Mouse (Mus musculus) CH12F3 (cell line): ENCODE results near the gene St13.

Source experiments
- in situ Hi-C: fragments of 300-500 bp; cut with MboI; formaldehyde crosslinking; loops from 2 replicates; pipeline ENCODE4 v1.14.3; 2020; ENCODE audit warnings: low sequenced_read_pairs

Gene St13

GRCm38 (mm10) chr15:81366241-81366640 lies 33.6 kb downstream of the St13 start:
- in situ Hi-C loops: no loop called here

DNA sequence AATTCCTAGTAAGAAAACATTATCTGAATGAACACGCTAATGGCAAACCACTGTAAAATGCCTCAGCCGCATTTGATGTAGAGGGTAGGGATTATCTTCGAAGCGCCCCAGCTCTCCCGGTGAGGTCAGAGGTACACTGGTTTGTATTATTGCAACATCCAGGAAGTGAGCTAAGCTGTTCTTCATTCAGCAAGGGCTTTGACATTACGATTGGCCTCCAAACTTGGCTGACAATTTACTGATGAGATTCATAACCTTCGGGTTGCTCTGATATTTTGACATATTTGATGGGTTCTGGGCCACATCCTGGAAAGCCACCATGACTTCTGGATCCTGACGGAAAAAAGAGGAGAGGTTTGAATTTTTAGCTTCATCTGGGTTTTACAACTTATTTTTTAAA lies 34.6 kb downstream of the St13 start:
- in situ Hi-C loops: no loop called here

- in situ Hi-C loops: no loop called here
Measured at GRCm38 (mm10) chr15:81364271-81364670, 35.6 kb downstream of the St13 start.

- in situ Hi-C loops: no loop called here
Measured at GRCm38 (mm10) chr15:81362501-81362900, 37.4 kb downstream of the St13 start.

GRCm38 (mm10) chr15:81361417-81362015 lies 38.4 kb downstream of the St13 start:
- in situ Hi-C loops: no loop called here

DNA sequence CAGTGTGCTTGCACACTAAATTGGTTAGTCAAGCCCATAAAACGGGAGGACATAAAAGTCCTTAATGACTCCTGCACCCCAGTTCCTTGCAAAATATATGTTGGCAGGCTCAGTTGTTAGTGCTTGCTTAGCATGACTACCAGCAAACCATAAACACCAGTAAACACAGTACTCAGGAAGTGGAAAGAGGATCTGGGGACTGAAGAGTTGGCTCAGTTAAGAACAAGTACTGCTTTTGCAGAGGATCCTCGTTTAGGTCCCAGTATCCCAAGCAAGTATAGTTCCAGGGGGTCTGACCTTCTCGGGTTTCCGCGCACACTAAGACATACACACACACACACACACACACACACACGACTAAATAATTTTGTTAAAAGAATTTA lies 38.9 kb downstream of the St13 start:
- in situ Hi-C loops: no loop called here

DNA sequence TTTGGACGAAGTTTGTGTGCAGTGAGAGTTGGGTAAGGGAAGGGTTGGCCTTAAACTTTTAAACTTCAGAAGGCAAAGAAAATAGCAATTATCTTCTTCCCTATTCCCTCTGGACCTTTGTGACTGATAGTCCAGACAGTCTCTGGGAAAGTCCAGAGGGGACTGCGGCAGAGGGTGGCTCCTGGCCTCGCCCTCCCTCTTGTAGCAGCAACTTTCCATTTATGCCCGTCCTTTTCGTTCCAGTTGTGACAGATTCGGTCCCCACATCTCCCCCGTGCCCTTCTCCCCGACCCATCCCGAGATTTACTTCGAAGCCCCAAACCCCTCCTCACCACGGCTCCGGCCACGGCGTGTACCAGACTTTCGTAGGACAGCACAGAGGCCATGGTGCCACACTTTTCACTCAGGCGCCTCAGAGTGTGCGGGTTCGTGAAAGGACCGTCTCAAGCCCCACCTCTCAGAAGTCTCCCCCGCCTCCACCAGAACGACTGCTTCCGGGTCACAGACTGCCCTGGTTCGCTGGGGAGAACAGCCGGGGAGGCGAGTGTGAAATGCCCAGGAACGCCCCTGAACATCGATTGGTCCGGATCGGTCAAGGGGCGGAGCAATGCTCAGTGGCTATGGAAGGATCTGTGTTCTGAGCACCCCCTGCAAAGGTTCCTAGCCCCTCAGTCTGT lies 39.4 kb downstream of the St13 start, which contains the start of gene Slc25a17:
Gene Slc25a17, minus strand, starts transcription at position 468 of the 677 bp plus-strand sequence.
- in situ Hi-C loops: no loop called here

DNA sequence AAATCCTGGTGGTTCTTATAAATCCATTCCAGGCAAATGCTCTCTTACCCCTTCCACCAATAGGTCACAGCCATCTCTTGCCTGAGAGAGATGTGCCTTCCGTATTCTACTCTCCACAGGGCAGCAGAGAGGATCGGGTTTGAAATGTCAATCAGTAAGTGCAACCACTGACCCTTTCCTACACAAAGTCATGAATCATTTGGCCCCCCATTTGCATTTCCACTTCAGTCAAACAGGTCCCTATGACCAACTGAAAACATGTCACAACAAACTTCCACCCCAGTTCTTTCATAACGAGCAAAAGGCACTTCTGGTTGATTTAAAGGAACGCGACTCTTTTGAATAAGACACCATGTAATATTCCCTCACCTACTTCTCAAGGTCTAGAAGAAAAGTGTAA lies 40.5 kb downstream of the St13 start:
- in situ Hi-C loops: no loop called here

GRCm38 (mm10) chr15:81358943-81359342 lies 40.9 kb downstream of the St13 start:
- in situ Hi-C loops: no loop called here

DNA sequence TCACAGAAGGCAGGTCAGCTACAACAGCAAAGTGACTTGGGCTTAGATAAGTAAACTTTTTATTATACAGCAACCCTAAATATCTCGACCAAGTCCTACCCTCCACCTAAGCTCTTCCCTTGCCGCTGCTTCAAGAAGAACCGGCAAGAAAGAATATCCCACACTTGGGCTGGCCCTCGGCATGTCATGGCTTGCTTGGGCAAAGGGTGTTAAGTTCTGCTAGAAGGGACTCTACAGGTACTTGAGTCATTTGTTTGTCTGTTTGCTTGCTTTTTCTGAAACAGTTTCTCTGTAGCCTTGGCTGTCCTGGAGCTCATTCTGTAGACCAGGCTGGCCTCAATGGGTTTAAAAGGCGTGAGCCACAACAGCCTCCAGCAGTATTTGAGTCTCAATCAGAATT lies 42.9 kb downstream of the St13 start:
- in situ Hi-C loops: no loop called here

GRCm38 (mm10) chr15:81355146-81355761 lies 44.6 kb downstream of the St13 start:
- in situ Hi-C loops: no loop called here

- in situ Hi-C loops: no loop called here
Measured at GRCm38 (mm10) chr15:81352638-81353037, 47.2 kb downstream of the St13 start.

DNA sequence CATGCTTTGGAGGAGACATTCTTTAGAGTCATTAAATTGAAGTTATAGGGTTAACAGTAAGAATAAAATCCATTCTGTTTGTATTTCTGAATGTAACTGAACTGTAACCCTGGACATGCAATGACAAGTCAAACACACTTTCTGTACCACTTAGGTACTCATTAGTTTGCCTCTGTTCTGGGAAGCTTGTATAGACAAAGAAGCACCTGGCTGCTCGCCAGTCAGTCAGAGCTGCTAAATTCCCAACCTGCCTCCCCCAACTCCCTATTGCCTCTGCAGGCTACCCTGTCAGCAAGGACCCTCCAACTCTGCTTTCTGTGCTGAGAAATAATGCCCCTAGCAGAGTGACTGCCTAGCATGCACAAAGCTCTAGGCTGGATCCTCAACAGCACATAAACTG lies 49.5 kb downstream of the St13 start:
- in situ Hi-C loops: no loop called here

GRCm38 (mm10) chr15:81348366-81348765 lies 51.5 kb downstream of the St13 start:
- in situ Hi-C loops: no loop called here

DNA sequence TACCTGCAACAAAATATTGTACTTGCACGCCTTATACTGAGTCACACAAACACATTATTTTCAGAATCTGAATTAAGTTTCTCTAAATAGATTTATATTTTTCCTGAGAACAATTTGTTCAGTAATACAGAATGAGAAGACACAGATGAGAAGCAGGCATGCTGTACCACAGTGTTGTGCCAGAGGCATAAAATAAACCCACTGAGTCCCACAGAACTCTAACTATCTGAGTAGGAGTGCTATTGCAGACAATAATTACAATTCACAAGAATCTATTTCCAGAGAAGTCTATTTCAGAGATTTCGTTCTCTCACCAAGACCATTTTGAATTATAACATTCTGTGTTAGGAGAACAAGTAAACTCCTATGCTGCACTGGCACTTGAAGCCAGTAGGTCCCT lies 52.4 kb downstream of the St13 start:
- in situ Hi-C loops: no loop called here

- in situ Hi-C loops: no loop called here
Measured at GRCm38 (mm10) chr15:81341426-81341825, 58.5 kb downstream of the St13 start.

DNA sequence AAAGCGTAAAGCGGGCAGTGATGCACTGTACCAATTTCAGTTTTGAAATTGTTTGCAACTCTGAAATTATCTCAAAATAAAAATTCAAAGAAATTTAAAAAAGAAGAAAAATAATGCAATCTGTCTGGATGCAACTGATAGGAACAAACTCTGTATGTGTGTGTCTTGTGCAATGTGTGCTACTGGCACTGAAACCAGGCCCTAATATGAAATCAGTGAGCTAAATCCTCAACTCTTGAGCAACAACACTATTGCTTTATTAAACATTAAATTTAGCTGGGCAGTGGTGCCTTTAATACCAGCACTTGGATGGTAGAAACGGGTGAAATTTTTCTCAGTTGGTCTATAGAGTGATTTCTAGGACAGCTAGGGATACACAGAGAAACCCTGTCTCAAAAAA lies 60.7 kb downstream of the St13 start:
- in situ Hi-C loops: no loop called here

- in situ Hi-C loops: no loop called here
Measured at GRCm38 (mm10) chr15:81336466-81336865, 63.4 kb downstream of the St13 start.

DNA sequence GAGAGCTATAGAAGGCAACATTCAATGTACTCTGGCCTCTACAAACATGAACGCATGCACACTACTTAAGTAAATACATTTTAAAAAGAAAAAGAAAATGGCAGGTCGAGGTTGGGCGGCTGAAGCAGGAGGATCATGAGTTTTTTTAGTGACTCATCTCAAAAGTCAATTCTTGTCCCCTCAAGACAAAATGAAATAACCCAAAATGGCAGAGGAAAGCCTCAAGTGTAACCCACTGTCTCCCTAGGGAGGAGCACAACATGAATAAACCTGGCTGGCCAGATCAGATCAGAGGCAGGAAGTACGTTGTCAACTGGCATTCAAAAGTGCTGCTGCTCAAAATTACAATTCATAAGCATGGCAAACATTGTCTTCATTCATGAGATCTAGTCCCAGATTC lies 67.4 kb downstream of the St13 start:
- in situ Hi-C loops: no loop called here

DNA sequence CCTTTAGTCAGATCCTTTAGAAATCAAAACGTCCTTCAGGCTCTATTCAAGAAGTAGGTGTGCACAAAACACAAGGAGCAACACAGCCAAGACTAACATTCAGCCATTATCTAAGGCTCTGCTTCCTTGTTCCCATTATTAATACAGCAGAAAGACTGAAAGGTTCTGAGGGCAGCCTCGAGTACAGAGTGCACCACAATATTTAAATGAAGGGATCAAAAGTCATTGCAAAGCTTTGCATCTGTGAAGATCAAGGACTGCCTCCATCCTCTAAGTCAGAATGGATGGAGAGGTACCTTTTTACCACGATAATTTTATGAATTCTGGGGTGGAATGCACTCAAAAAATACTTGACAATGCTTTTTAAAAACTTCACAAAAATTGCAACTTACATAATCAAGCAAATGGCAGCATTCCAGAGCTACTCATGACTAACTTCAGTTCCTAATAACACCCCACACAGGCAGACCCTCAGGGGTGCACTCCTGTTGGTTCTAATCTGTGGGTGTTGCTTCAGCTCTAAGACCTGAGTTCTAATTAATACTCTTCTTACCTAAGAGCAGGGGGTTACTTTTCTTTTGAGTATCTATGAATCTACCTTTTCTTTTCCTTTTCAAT lies 69.0 kb downstream of the St13 start:
- in situ Hi-C loops: no loop called here

GRCm38 (mm10) chr15:81329721-81330369 lies 70.0 kb downstream of the St13 start:
- in situ Hi-C loops: no loop called here
